Mouse (Mus musculus): ENCODE measurements around the gene Meis1.

DNA sequence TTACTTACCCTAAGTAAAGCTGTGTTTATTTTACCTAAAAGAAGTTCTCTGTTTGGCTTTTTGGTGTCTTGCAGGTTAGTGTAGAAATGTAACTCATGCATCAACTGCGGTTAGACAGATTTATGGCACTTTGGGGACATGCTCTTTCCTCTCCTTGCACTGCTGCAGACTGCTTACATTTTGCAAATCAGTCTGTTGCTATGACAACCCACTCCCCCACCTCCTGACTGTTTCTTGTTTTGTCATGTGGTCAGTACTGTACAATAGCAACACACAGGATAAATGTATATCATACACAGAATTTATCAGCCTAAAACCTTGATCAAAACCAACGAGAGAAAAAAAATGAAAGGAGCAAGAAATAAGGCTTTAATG lies 135.3 kb downstream of the Meis1 start:
- TF ChIP-seq POLR2A (IDR thresholded peaks at IDR 0.05; ENCODE audit: borderline replicate concordance, extremely low read depth, low read depth, low read length) (no peak), CTCF (IDR thresholded peaks at IDR 0.05; ENCODE audit: insufficient read depth, low read length) (no peak)

All from lung, adult 2 months (tissue).